Mouse (Mus musculus) small intestine, adult 2 months (tissue): ENCODE measurements around the gene Pafah2.

ENCODE experiments used
- CTCF ChIP-seq: fragments of 200-500 bp; IDR thresholded peaks from 2 replicates; pipeline ENCODE4 v1.5.1; 2012; ENCODE audit warnings: low read depth, mild to moderate bottlenecking, control low read depth, inconsistent platforms, low read length, moderate library complexity, mixed read lengths; ENCODE audit not compliant: insufficient replicate concordance, insufficient read length; ENCODE audit errors: extremely low read depth
- POLR2A ChIP-seq: fragments of 200-500 bp; IDR thresholded peaks from 2 replicates; pipeline ENCODE4 v1.6.1; 2012; ENCODE audit warnings: low read depth, mild to moderate bottlenecking, control low read depth, inconsistent platforms, low read length, moderate library complexity

DNA sequence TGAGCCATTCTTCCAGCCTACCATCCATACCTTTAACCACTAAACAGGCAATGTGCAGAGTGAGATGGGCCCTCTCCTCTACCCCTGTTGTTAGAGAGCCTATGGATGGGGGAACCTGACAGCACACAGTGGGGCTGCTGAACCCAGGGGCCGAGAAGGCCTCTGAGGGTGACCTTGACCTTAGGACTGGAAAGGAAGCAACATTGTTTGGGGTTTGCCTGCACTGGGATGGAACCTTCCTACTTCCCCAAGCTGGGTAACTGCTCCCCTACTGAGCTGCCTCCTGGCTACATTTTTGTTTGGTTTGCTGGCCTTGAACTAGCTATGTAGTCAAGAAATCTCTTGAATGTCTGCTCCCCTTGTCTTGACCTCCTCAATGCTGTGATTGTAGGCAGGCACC is 21.8 kb upstream of the Pafah2 start:
- no peak for TF ChIP-seq CTCF
- no peak for TF ChIP-seq POLR2A
